Mouse (Mus musculus) liver, postnatal 0 days (tissue): ENCODE data around the gene Thap12. TPM values are rescaled to one million over a fixed set of nuclear protein-coding genes. Genes with fewer than 3 reads are reported as not detected.
A peak's percentile ranks its signal among the peaks of the same experiment; 100 is the strongest.

Experiments used
- ATAC-seq: fragments of 200-750 bp; cut with Nextera tagmentation; 2 replicates; pipeline ENCODE4 v1.8.0; 2017; ENCODE audit warnings: mild to moderate bottlenecking, moderate library complexity
- DNase-seq: peaks from one replicate; pipeline ENCODE4 v3.0.0-alpha.2; 2016
- H3K27ac ChIP-seq: fragments of 300-500 bp; sonication (generic); 2 replicates; pipeline ENCODE4 v1.5.1; 2014; ENCODE audit warnings: antibody characterized with exemption, moderate library complexity, mild to moderate bottlenecking, low read depth
- H3K27me3 ChIP-seq: fragments of 300-500 bp; sonication (generic); 2 replicates; pipeline ENCODE4 v1.6.1; 2014; ENCODE audit warnings: low read length, control low read depth, mixed read lengths; ENCODE audit not compliant: insufficient read depth
- H3K36me3 ChIP-seq: fragments of 300-500 bp; sonication (generic); replicated peaks from 2 replicates; pipeline ENCODE4 v1.6.1; 2014; ENCODE audit warnings: mild to moderate bottlenecking, control low read depth, low read length, moderate library complexity, mixed read lengths; ENCODE audit not compliant: insufficient read depth
- H3K4me1 ChIP-seq: fragments of 300-500 bp; sonication (generic); 2 replicates; pipeline ENCODE4 v1.6.1; 2014; ENCODE audit warnings: antibody characterized with exemption, mild to moderate bottlenecking, control low read depth; ENCODE audit not compliant: insufficient read depth
- H3K4me2 ChIP-seq: fragments of 300-500 bp; sonication (generic); 2 replicates; pipeline ENCODE4 v1.6.1; 2014; ENCODE audit warnings: low read depth, mild to moderate bottlenecking, low read length, moderate library complexity, mixed read lengths
- H3K4me3 ChIP-seq: fragments of 300-500 bp; sonication (generic); 2 replicates; pipeline ENCODE4 v1.5.1; 2014; ENCODE audit warnings: low read depth, low read length
- H3K9ac ChIP-seq: fragments of 300-500 bp; sonication (generic); replicated peaks from 2 replicates; pipeline ENCODE4 v1.6.1; 2014; ENCODE audit warnings: mild to moderate bottlenecking, moderate library complexity
- H3K9me3 ChIP-seq: fragments of 300-500 bp; sonication (generic); 2 replicates; pipeline ENCODE4 v1.6.1; 2016; ENCODE audit warnings: mild to moderate bottlenecking, control low read depth, low read length, mixed read lengths
- CTCF ChIP-seq: sonication (generic); IDR thresholded peaks from 2 replicates; pipeline ENCODE4 v1.5.1; 2016; ENCODE audit warnings: antibody characterized with exemption, low read depth
- EP300 ChIP-seq: IDR thresholded peaks from 2 replicates; pipeline ENCODE4 v1.6.1; 2016; ENCODE audit warnings: antibody characterized with exemption, low read depth, mild to moderate bottlenecking
- WGBS: fragments of 180-500 bp; shearing (Covaris S2); extraction: QIAGEN DNeasy Blood & Tissue Kit; methylation state at CpG from one replicate; pipeline ENCODE4 v1.1.7; 2014; ENCODE audit not compliant: insufficient replicate concordance; 5-methylcytosine and 5-hydroxymethylcytosine counted together
- polyA plus RNA-seq: library from polyadenylated mRNA; unstranded; fragments of >200 nt; fragmentation: Nextera tagmentation; extraction: Ambion mirVana; gene quantifications from 2 replicates; pipeline ENCODE4 v1.2.1, GENCODE M21; 2015

Gene Thap12
- polyA plus RNA-seq, 1 experiment from 2014 or later: 15.7 TPM

- WGBS: 41% methylated on average over 10 of the region's 10 CpGs
These were observed 32.0 kb downstream of the Thap12 start for GRCm38 (mm10) chr7:98734876-98735275.

GRCm38 (mm10) chr7:98736780-98737550 lies 34.1 kb downstream of the Thap12 start:
- no peak for ATAC-seq
- no peaks in the 10 kb centered on the region for H3K36me3 ChIP-seq
- no peak overlapping the region for H3K4me2 ChIP-seq
- WGBS: 65% methylated on average over 7 of the region's 7 CpGs
- H3K27ac ChIP-seq: no peak overlapping the region
- no peak overlapping the region for H3K4me3 ChIP-seq
- DNase-seq: no peak
- H3K27me3 ChIP-seq: no peaks in the 10 kb centered on the region; the same call in 1 of the 2 replicates
- TF ChIP-seq EP300 (no peak), CTCF (no peak)
- no peaks in the 10 kb centered on the region for H3K4me1 ChIP-seq
- no peak overlapping the region for H3K9ac ChIP-seq
- H3K9me3 ChIP-seq: no peaks in the 10 kb centered on the region

More at GRCm38 (mm10) chr7:98734876-98735275, 32.0 kb downstream of the Thap12 start:
- TF ChIP-seq EP300: no peak
- no peak for TF ChIP-seq CTCF
- H3K9me3 ChIP-seq: no peaks in the 10 kb centered on the region
- no peaks in the 10 kb centered on the region for H3K36me3 ChIP-seq
- DNase-seq: no peak
- H3K9ac ChIP-seq: no peak overlapping the region
- no peak overlapping the region for H3K27ac ChIP-seq
- H3K4me1 ChIP-seq: no peaks in the 10 kb centered on the region
- no peak overlapping the region for H3K4me3 ChIP-seq
- H3K4me2 ChIP-seq: no peak overlapping the region
- no peak for ATAC-seq
- H3K27me3 ChIP-seq: no peaks in the 10 kb centered on the region; the same call in 1 of the 2 replicates

DNA sequence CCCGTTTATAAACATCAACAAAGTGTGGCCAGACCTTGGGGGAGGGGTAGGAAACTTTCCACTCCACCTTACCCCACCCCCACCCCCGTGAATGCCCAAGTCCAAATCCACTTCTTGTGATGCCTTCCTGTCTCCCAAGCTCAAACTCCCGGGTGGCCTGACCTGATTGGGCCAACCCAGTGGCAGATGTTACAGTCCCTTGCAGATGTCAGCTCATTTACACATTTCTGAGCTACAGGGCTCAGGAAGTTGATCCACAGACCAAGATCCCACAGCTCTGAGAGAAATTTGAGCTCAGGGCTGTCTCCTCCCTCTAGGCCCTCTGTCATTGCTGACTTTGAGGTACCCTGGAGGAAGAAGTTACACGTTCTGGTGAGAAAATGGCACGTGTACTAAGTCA lies 37.5 kb downstream of the Thap12 start:
- 13% methylated on average over 5 of the region's 5 CpGs for WGBS
- no peak overlapping the region for H3K4me3 ChIP-seq
- ATAC-seq (no peak), DNase-seq (no peak)
- H3K4me1 ChIP-seq: no peaks in the 10 kb centered on the region
- no peak overlapping the region for H3K27ac ChIP-seq
- TF ChIP-seq CTCF: no peak
- no peak for TF ChIP-seq EP300
- no peaks in the 10 kb centered on the region for H3K27me3 ChIP-seq
- H3K4me2 ChIP-seq: no peak overlapping the region
- no peaks in the 10 kb centered on the region for H3K36me3 ChIP-seq
- H3K9ac ChIP-seq: no peak overlapping the region
- no peaks in the 10 kb centered on the region for H3K9me3 ChIP-seq

DNA sequence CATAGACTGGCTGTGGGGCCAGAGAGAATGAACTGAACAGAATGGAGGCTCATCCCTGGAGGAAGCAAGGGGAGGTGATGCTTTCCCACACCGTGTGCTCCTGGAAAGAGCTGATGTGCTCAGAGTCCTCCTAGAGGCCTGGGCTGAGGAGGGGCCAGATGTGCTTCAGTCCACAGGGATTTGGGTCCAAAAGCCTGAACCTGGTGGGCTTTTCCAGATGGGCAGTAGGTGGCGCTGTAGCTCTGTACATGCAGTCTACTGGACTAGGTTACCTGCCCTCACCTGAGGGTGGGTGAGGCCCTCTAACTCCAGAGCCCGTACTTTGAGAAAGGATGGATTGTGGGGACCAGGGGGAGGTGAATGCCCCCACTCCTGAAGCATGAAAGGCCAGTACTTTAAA lies 40.4 kb downstream of the Thap12 start:
- Histone ChIP-seq H3K27me3 (no peaks in the 10 kb centered on the region), H3K4me3 (no peak overlapping the region), H3K36me3 (no peaks in the 10 kb centered on the region), H3K9me3 (no peaks in the 10 kb centered on the region), H3K4me2 (no peak overlapping the region), H3K4me1 (no peaks in the 10 kb centered on the region), H3K27ac (no peak overlapping the region), H3K9ac (no peak overlapping the region)
- ATAC-seq: no peak
- peak; percentile 89 for TF ChIP-seq CTCF
- TF ChIP-seq EP300: no peak
- peak; percentile 72 for DNase-seq
- WGBS: 5% methylated on average over 3 of the region's 3 CpGs

DNA sequence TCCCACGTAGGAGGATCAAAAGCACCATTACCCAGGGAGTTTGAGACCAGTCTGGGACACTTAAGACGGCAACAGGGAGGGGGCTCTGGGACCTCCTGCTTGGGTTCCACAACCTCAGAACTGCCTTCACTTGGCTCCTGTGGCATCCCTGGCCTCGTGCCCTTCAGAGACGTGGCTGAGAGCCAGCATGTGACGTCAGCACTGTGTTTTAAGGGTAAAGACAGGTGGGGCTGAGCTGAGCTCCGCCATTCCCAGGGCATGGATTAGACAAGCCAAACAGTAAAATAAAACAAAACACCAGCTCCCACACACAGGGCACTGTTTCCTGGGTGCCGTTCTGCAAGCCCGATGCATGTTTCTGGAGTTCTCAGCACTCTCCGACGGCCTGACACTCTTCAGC lies 47.5 kb downstream of the Thap12 start:
- H3K4me2 ChIP-seq: no peak overlapping the region
- DNase-seq: no peak
- no peaks in the 10 kb centered on the region for H3K36me3 ChIP-seq
- WGBS: 70% methylated on average over 10 of the region's 10 CpGs
- H3K4me1 ChIP-seq: no peaks in the 10 kb centered on the region
- no peak overlapping the region for H3K9ac ChIP-seq
- no peak overlapping the region for H3K27ac ChIP-seq
- no peak for ATAC-seq
- TF ChIP-seq CTCF: no peak
- no peak for TF ChIP-seq EP300
- H3K9me3 ChIP-seq: no peaks in the 10 kb centered on the region
- no peak overlapping the region for H3K4me3 ChIP-seq
- H3K27me3 ChIP-seq: no peaks in the 10 kb centered on the region

GRCm38 (mm10) chr7:98752680-98753079 lies 49.8 kb downstream of the Thap12 start:
- TF ChIP-seq CTCF: no peak
- no peak for TF ChIP-seq EP300
- no peak for ATAC-seq
- Histone ChIP-seq H3K9me3 (no peaks in the 10 kb centered on the region), H3K4me3 (no peak overlapping the region), H3K36me3 (no peaks in the 10 kb centered on the region), H3K27ac (no peak overlapping the region), H3K9ac (no peak overlapping the region), H3K27me3 (0 out of 2 replicates have a peak, but pooled peaks cover 5% of the 10 kb centered on the region), H3K4me2 (no peak overlapping the region), H3K4me1 (no peaks in the 10 kb centered on the region)
- DNase-seq: no peak
- WGBS: 82% methylated on average over 8 of the region's 8 CpGs
